Mouse (Mus musculus) small intestine, adult 2 months (tissue): ENCODE data around the gene Nphp3.

Experiments
- CTCF ChIP-seq: fragments of 200-500 bp; IDR thresholded peaks from 2 replicates; pipeline ENCODE4 v1.5.1; 2012; ENCODE audit warnings: low read depth, mild to moderate bottlenecking, control low read depth, inconsistent platforms, low read length, moderate library complexity, mixed read lengths; ENCODE audit not compliant: insufficient replicate concordance, insufficient read length; ENCODE audit errors: extremely low read depth
- POLR2A ChIP-seq: fragments of 200-500 bp; IDR thresholded peaks from 2 replicates; pipeline ENCODE4 v1.6.1; 2012; ENCODE audit warnings: low read depth, mild to moderate bottlenecking, control low read depth, inconsistent platforms, low read length, moderate library complexity

DNA sequence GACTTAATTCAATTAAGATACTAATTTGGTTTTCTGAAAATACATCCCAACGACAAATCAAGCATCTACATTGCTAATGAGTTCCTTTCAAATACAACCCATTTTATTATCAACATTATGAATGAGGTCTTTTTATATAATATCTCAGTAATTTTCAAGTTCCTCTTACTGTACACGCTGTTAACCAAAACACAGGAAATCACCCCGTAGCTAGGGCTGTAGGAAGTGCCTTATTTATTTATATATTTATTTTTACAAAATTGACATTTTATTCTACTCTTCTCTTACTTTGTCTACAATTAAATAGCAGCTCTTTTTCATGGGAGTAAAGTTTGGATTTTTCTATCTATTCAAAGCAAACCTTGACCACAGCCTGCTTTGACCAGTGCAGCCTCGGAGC, 37.4 kb downstream of the Nphp3 start:
- TF ChIP-seq CTCF (no peak), POLR2A (no peak)
